Mouse (Mus musculus) limb, embryonic 13.5 days (tissue): ENCODE measurements around the gene Sdk2. TPM values are rescaled to one million over a fixed set of nuclear protein-coding genes. Genes with fewer than 3 reads are reported as not detected.
A peak's percentile ranks its signal among the peaks of the same experiment; 100 is the strongest.

Source experiments
- ATAC-seq: fragments of 200-750 bp; cut with Nextera tagmentation; 2 replicates; pipeline ENCODE4 v1.8.0; 2017; ENCODE audit warnings: low read depth, moderate number of reproducible peaks, moderate TSS enrichment; ENCODE audit not compliant: low FRiP score
- H3K27ac ChIP-seq: fragments of 300-500 bp; sonication (generic); 2 replicates; pipeline ENCODE4 v1.5.1; 2015; ENCODE audit warnings: inconsistent platforms, mild to moderate bottlenecking, moderate library complexity
- H3K27me3 ChIP-seq: fragments of 300-500 bp; sonication (generic); 2 replicates; pipeline ENCODE4 v1.6.1; 2015; ENCODE audit warnings: mild to moderate bottlenecking, inconsistent platforms
- H3K36me3 ChIP-seq: fragments of 300-500 bp; sonication (generic); 2 replicates; pipeline ENCODE4 v1.6.1; 2015; ENCODE audit warnings: inconsistent platforms, mild to moderate bottlenecking, moderate library complexity
- H3K4me1 ChIP-seq: fragments of 300-500 bp; sonication (generic); 2 replicates; pipeline ENCODE4 v1.6.1; 2015; ENCODE audit warnings: inconsistent platforms
- H3K4me2 ChIP-seq: fragments of 300-500 bp; sonication (generic); replicated peaks from 2 replicates; pipeline ENCODE4 v1.6.1; 2015; ENCODE audit warnings: inconsistent platforms, mild to moderate bottlenecking, moderate library complexity
- H3K4me3 ChIP-seq: fragments of 300-500 bp; sonication (generic); 2 replicates; pipeline ENCODE4 v1.5.1; 2015; ENCODE audit warnings: moderate library complexity, mild to moderate bottlenecking, inconsistent platforms
- H3K9ac ChIP-seq: fragments of 300-500 bp; sonication (generic); 2 replicates; pipeline ENCODE4 v1.6.1; 2015; ENCODE audit warnings: mild to moderate bottlenecking, inconsistent platforms
- H3K9me3 ChIP-seq: fragments of 300-500 bp; sonication (generic); 2 replicates; pipeline ENCODE4 v1.6.1; 2016; ENCODE audit warnings: inconsistent platforms
- WGBS: fragments of 180-500 bp; shearing (Covaris S2); methylation state at CpG from one replicate; pipeline ENCODE4 v1.1.7; 2015; 5-methylcytosine and 5-hydroxymethylcytosine counted together
- polyA plus RNA-seq: library from polyadenylated mRNA; unstranded; fragments of >200 nt; fragmentation: Nextera tagmentation; extraction: Ambion mirVana; gene quantifications from 2 replicates; pipeline ENCODE4 v1.2.1, GENCODE M21; 2015

Gene Sdk2
- polyA plus RNA-seq, 1 experiment from 2014 or later: 5.8 TPM

DNA sequence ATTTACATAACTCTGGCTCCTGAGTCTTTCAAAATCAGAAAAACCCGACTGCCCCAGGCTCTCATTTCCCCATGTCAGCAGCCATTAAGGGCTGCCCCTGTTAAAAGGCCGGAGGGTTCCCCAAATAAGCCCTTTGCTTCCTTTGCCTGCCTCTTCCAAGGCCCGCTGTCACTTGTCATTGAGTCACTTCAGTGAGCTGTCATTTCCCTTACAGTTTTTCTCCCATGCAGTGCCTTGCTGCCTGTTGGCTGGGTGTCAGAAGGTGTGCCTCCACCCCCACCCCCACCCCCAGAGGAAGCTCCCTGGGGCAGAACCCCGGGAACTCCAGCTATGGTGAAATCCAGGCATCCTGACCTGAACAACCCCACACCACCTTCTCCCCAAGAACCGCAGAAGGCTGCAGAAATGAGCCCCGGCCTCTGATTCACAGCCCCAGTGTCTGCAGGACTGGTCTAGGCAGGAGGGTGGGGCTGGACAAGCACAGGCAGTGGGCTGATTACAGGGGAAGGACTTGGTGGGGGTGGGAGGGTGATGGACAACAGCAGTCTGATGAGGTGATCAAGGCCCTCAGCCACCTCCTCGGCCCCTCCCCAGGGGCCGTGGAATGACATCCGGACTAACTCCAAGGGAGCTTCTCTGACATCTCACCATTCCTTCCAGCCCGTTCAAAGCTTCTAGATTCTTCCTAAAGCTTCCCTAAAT is 300.4 kb downstream of the Sdk2 start:
- H3K4me2 ChIP-seq: no peak overlapping the region
- no peaks in the 10 kb centered on the region for H3K9me3 ChIP-seq
- no peaks in the 10 kb centered on the region for H3K27me3 ChIP-seq
- H3K27ac ChIP-seq: no peak overlapping the region
- 25% methylated on average over 10 of the region's 10 CpGs for WGBS
- peaks cover 50% of the 10 kb centered on the region for H3K4me1 ChIP-seq
- ATAC-seq: no peak
- no peaks in the 10 kb centered on the region for H3K36me3 ChIP-seq
- H3K9ac ChIP-seq: no peak overlapping the region
- no peak overlapping the region for H3K4me3 ChIP-seq

DNA sequence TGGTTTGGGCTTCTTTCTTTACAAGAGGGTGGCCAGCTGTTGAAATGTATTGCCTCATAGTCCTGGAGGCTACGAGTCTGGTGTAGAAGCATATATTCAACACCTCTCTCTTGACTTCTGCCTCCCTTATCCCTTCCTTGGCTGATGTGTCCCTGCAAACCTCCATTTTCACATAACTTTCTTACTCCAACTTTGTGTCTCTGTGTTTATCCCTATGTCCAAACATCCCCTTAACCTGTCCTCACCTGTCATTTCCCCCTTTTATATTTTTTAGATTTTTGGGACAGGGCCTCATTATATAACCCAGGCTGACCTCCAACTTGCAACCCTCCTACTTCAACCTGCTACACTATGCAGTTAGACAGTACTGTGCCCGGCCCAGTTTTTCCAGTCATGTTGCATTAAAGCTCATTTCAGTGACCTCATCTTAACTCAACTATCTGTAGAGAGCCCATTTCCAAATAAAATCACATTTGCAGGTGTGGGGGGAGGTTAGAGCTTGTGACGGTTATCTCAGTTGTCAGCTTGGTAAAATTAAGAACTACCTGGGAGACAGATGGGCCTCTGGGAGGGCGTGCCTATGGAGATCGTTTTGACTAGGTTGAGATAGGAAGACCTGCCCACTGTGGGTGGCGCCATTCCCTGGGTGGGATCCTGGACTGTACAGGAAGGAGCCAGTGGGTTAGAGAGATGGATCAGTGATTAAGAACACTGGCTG is 302.6 kb downstream of the Sdk2 start:
- Histone ChIP-seq H3K4me1 (peaks cover 50% of the 10 kb centered on the region), H3K27ac (peak overlapping the region; percentile 44; the same call in 1 of the 2 replicates), H3K4me2 (no peak overlapping the region), H3K9ac (no peak overlapping the region), H3K9me3 (no peaks in the 10 kb centered on the region), H3K27me3 (no peaks in the 10 kb centered on the region), H3K36me3 (no peaks in the 10 kb centered on the region), H3K4me3 (no peak overlapping the region)
- WGBS: 84% methylated on average over 6 of the region's 6 CpGs
- ATAC-seq: no peak

GRCm38 (mm10) chr11:113763449-113763848 is 303.4 kb downstream of the Sdk2 start:
- peak; percentile 48; the same call in 1 of the 2 replicates for ATAC-seq
- Histone ChIP-seq H3K4me3 (no peak overlapping the region), H3K27me3 (no peaks in the 10 kb centered on the region), H3K27ac (peak overlapping the region; percentile 44), H3K36me3 (no peaks in the 10 kb centered on the region), H3K4me2 (peak overlapping the region; percentile 42), H3K4me1 (peaks cover 44% of the 10 kb centered on the region), H3K9me3 (no peaks in the 10 kb centered on the region), H3K9ac (no peak overlapping the region)
- WGBS: 10% methylated on average over 5 of the region's 5 CpGs

DNA sequence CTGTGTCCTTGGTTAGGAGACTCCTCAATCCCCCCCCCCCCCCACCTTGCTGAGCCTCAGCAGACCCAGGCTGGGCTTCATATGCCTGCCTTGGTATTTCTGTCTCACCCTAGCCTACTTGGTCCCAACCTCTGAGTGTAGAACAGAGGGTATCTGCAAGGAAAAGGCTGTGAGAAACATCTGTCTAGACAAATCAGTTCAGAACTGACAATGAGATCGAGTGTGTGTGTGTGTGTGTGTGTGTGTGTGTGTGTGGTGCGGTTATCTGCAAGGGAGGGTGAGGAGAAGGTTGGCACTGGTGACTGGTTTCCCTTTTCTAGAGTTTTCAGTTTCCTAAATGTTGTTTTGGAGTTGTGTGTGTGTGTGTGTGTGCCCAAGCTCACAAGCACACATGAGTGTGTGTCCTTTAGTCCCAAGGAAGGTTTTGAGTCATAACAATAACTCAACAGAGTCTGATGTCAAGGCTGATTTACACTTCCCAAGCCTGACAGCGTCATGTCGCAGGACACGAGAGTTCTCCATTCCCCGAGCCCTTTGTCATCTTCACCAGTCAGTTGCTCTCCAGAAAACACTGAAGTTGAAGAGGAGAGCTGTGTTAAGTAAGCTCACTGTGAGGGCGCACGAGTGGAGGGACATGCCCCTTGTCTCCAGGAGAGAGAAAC is 304.6 kb downstream of the Sdk2 start:
- WGBS: 84% methylated on average over 8 of the region's 8 CpGs
- Histone ChIP-seq H3K4me3 (no peak overlapping the region), H3K27ac (no peak overlapping the region), H3K4me2 (no peak overlapping the region), H3K9ac (no peak overlapping the region), H3K36me3 (no peaks in the 10 kb centered on the region), H3K27me3 (no peaks in the 10 kb centered on the region), H3K4me1 (peaks cover 32% of the 10 kb centered on the region), H3K9me3 (no peaks in the 10 kb centered on the region)
- ATAC-seq: no peak

DNA sequence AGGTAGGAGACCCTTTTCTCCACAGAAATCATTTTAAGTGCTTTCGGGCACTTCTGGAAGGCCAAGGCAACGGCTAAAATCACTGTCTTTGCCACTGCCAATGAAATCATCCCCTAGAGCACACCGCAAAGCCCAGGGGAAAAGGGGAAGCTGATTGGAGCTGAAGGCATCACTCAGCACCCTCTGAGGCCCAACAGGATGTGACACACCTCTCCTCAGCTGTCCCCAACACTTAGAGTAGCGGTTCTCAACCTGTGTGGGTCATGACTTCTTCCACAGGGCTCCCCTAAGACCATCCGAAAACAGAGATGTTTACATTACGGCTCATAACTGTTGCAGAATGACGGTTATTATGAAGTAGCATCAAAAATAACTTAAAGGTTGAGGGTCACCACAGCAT is 305.2 kb downstream of the Sdk2 start:
- H3K9ac ChIP-seq: no peak overlapping the region
- no peaks in the 10 kb centered on the region for H3K27me3 ChIP-seq
- no peaks in the 10 kb centered on the region for H3K9me3 ChIP-seq
- no peak overlapping the region for H3K4me3 ChIP-seq
- H3K4me1 ChIP-seq: peaks cover 26% of the 10 kb centered on the region
- WGBS: 85% methylated on average over 7 of the region's 7 CpGs
- no peak overlapping the region for H3K27ac ChIP-seq
- H3K36me3 ChIP-seq: no peaks in the 10 kb centered on the region
- ATAC-seq: no peak
- H3K4me2 ChIP-seq: no peak overlapping the region

DNA sequence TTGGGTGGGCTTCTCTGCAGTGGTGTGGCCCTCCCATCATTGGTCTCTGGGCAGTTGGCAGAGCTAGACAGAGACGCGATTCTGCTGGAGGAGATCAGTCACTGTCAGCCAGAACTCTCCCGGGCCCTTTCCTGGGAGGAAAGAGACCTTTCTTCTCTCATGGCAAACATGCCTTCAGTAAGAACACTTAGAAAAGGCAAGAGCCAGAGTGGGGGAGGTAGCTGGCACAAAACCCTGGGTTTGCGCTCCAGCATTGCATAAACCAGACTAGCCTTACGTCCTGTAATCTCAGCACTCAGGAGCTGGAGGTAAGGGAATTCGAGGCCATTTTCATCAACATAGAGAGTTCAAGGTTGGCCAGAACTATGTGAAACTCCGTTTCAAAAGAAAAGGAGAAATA is 306.4 kb downstream of the Sdk2 start:
- no peak overlapping the region for H3K4me2 ChIP-seq
- 56% methylated on average over 7 of the region's 7 CpGs for WGBS
- H3K9me3 ChIP-seq: no peaks in the 10 kb centered on the region
- H3K27ac ChIP-seq: no peak overlapping the region
- peaks cover 20% of the 10 kb centered on the region for H3K4me1 ChIP-seq
- no peaks in the 10 kb centered on the region for H3K36me3 ChIP-seq
- no peak overlapping the region for H3K4me3 ChIP-seq
- H3K9ac ChIP-seq: no peak overlapping the region
- H3K27me3 ChIP-seq: no peaks in the 10 kb centered on the region
- no peak for ATAC-seq

DNA sequence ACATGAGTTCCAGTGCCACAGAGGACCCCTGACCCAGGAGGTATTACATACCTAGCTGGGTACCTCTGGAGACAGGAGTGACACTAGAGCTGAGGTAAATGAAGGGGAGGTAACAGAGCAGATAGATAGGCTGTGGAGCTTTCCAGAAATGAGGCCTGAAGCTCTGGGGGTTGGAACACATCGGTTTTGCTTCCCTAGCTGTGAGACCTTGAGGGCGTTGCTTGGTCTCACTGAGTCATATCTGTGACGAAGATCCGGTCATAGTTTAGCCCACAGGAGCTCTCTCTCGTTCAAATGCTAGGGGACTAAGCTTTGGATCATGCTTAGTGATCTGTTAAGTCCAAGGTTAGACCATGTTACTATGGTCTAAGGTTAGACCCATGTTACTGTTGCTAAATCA is 308.0 kb downstream of the Sdk2 start:
- WGBS: 89% methylated on average over 5 of the region's 5 CpGs
- Histone ChIP-seq H3K27ac (no peak overlapping the region), H3K9ac (no peak overlapping the region), H3K27me3 (no peaks in the 10 kb centered on the region), H3K4me2 (no peak overlapping the region), H3K9me3 (no peaks in the 10 kb centered on the region), H3K4me3 (no peak overlapping the region), H3K4me1 (peaks cover 26% of the 10 kb centered on the region), H3K36me3 (no peaks in the 10 kb centered on the region)
- ATAC-seq: no peak

DNA sequence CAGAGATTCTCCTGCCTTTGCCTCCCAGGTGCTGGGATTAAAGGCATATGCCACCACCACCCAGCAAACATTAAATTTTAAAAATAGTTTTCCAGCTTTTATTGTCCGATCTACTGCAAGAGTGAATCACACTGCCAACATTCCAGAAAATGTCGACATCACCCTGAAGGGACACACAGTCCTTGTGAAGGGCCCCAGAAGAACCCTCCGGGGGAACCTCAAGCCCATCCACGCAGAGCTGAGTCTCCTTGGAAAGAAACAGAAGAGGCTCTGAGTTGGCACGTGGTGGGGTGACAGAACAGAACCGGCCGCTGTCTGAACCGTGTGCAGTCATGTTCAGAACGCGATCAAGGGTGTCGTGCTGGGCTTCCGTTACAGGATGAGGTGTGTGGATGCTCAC is 310.3 kb downstream of the Sdk2 start:
- Histone ChIP-seq H3K4me3 (no peak overlapping the region), H3K27me3 (no peaks in the 10 kb centered on the region), H3K36me3 (no peaks in the 10 kb centered on the region), H3K9ac (no peak overlapping the region), H3K4me1 (peaks cover 23% of the 10 kb centered on the region), H3K27ac (no peak overlapping the region), H3K9me3 (no peaks in the 10 kb centered on the region), H3K4me2 (no peak overlapping the region)
- 91% methylated on average over 12 of the region's 12 CpGs for WGBS
- no peak for ATAC-seq

GRCm38 (mm10) chr11:113755878-113756277 is 311.0 kb downstream of the Sdk2 start:
- no peaks in the 10 kb centered on the region for H3K27me3 ChIP-seq
- peaks cover 23% of the 10 kb centered on the region for H3K4me1 ChIP-seq
- no peak overlapping the region for H3K27ac ChIP-seq
- H3K36me3 ChIP-seq: no peaks in the 10 kb centered on the region
- no peak for ATAC-seq
- no peaks in the 10 kb centered on the region for H3K9me3 ChIP-seq
- H3K9ac ChIP-seq: no peak overlapping the region
- no peak overlapping the region for H3K4me2 ChIP-seq
- no peak overlapping the region for H3K4me3 ChIP-seq
- WGBS: 93% methylated on average over 14 of the region's 14 CpGs

GRCm38 (mm10) chr11:113754845-113755244 is 312.0 kb downstream of the Sdk2 start:
- no peak overlapping the region for H3K4me3 ChIP-seq
- no peak for ATAC-seq
- H3K27me3 ChIP-seq: no peaks in the 10 kb centered on the region
- peaks cover 23% of the 10 kb centered on the region for H3K4me1 ChIP-seq
- whole genome bisulfite sequencing: 20% methylated on average over 9 of the region's 9 CpGs
- no peaks in the 10 kb centered on the region for H3K36me3 ChIP-seq
- no peaks in the 10 kb centered on the region for H3K9me3 ChIP-seq
- H3K4me2 ChIP-seq: no peak overlapping the region
- no peak overlapping the region; the same call in 1 of the 2 replicates for H3K9ac ChIP-seq
- H3K27ac ChIP-seq: 0 out of 2 replicates have a peak overlapping the region, but pooled peaks have one; percentile 3

DNA sequence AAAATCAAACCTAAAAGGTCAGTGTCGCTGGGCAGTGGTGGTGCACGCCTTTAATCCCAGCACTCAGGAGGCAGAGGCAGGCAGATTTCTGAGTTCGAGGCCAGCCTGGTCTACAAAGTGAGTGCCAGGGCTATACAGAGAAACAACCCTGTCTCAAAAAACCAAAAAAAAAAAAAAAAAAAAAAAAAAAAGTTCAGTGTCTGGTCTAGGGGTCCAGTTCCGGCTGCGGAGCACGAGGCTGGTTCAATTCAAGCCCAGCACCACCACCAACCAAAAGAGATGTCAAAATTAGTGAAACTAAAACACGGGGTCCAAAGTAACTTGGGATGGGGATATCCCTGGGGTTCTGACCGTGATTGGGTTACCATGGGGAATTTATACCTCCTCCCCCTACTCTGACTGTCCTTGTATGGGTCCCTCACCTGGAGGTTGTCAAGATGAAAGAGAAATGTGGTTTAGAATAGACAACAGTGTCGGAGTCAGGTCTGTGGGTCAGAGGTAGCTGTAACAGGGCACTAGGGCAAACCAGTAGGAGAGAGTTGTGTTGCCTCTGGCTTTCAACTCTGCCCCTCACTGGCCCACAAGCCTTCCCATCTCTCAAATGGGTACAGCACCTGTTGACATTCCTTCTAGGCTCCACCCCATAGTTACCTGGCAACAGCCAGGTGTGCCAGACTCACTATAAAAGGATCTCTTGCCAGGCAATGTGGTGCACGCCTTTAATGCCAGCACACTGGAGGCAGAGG is 314.0 kb downstream of the Sdk2 start:
- Histone ChIP-seq H3K4me1 (peaks cover 41% of the 10 kb centered on the region), H3K4me3 (no peak overlapping the region)
- 95% methylated on average over 10 of the region's 10 CpGs for WGBS

More for the DNA sequence above, 314.0 kb downstream of the Sdk2 start:
- ATAC-seq: no peak
- H3K9me3 ChIP-seq: no peaks in the 10 kb centered on the region
- peaks cover 8% of the 10 kb centered on the region; the same call in 1 of the 2 replicates for H3K36me3 ChIP-seq
- peak overlapping the region; percentile 93 for H3K4me2 ChIP-seq
- no peaks in the 10 kb centered on the region for H3K27me3 ChIP-seq
- H3K9ac ChIP-seq: no peak overlapping the region
- H3K27ac ChIP-seq: no peak overlapping the region
